Mouse (Mus musculus): Measurements from ENCODE around the gene Kcnc2. TPM values are rescaled to one million over a fixed set of nuclear protein-coding genes. Genes with fewer than 3 reads are reported as not detected.

Kcnc2 gene
- polyA plus RNA-seq, 1 experiment: 0.09 TPM

- 78% methylated on average over 5 of the region's 5 CpGs for WGBS
- no peaks in the 10 kb centered on the region for H3K27me3 ChIP-seq (ENCODE audit: control insufficient read depth, insufficient read depth, low read length)
- no peak for TF ChIP-seq POLR2A (IDR thresholded peaks at IDR 0.05; ENCODE audit: low read depth, low read length)
- TF ChIP-seq CTCF (IDR thresholded peaks at IDR 0.05; ENCODE audit: extremely low read depth, insufficient read length, insufficient replicate concordance, low read depth, low read length): no peak
- H3K4me1 ChIP-seq (ENCODE audit: control insufficient read depth, insufficient read depth, insufficient read length, low read length): no peaks in the 10 kb centered on the region
- no peak overlapping the region for H3K4me3 ChIP-seq (ENCODE audit: low read depth, low read length)
- no peak overlapping the region for H3K27ac ChIP-seq (ENCODE audit: insufficient read depth, low read depth, low read length)
- H3K36me3 ChIP-seq (ENCODE audit: control insufficient read depth, insufficient read depth, low read length): no peaks in the 10 kb centered on the region
These were observed 180.0 kb downstream of the Kcnc2 start for GRCm38 (mm10) chr10:112450910-112451309.

GRCm38 (mm10) chr10:112468689-112469384 is 197.9 kb downstream of the Kcnc2 start:
- no peaks in the 10 kb centered on the region for H3K36me3 ChIP-seq (ENCODE audit: control insufficient read depth, insufficient read depth, low read length)

GRCm38 (mm10) chr10:112474122-112474810 is 203.3 kb downstream of the Kcnc2 start:
- no peak for TF ChIP-seq CTCF (IDR thresholded peaks at IDR 0.05; ENCODE audit: extremely low read depth, insufficient read length, insufficient replicate concordance, low read depth, low read length)
- no peak for TF ChIP-seq POLR2A (IDR thresholded peaks at IDR 0.05; ENCODE audit: low read depth, low read length)

More at GRCm38 (mm10) chr10:112468689-112469384, 197.9 kb downstream of the Kcnc2 start:
- WGBS: 70% methylated on average over 6 of the region's 6 CpGs
- no peak for TF ChIP-seq POLR2A (IDR thresholded peaks at IDR 0.05; ENCODE audit: low read depth, low read length)
- TF ChIP-seq CTCF (IDR thresholded peaks at IDR 0.05; ENCODE audit: extremely low read depth, insufficient read length, insufficient replicate concordance, low read depth, low read length): no peak
- no peak overlapping the region for H3K4me3 ChIP-seq (ENCODE audit: low read depth, low read length)
- no peaks in the 10 kb centered on the region for H3K4me1 ChIP-seq (ENCODE audit: control insufficient read depth, insufficient read depth, insufficient read length, low read length)
- H3K27me3 ChIP-seq (ENCODE audit: control insufficient read depth, insufficient read depth, low read length): no peaks in the 10 kb centered on the region
- H3K27ac ChIP-seq (ENCODE audit: insufficient read depth, low read depth, low read length): no peak overlapping the region

GRCm38 (mm10) chr10:112481461-112481860 is 210.5 kb downstream of the Kcnc2 start:
- Histone ChIP-seq H3K36me3 (ENCODE audit: control insufficient read depth, insufficient read depth, low read length) (no peaks in the 10 kb centered on the region), H3K4me3 (ENCODE audit: low read depth, low read length) (no peak overlapping the region), H3K27ac (ENCODE audit: insufficient read depth, low read depth, low read length) (no peak overlapping the region), H3K27me3 (ENCODE audit: control insufficient read depth, insufficient read depth, low read length) (no peaks in the 10 kb centered on the region), H3K4me1 (ENCODE audit: control insufficient read depth, insufficient read depth, insufficient read length, low read length) (no peaks in the 10 kb centered on the region)
- 80% methylated on average over 2 of the region's 2 CpGs for WGBS
- no peak for TF ChIP-seq POLR2A (IDR thresholded peaks at IDR 0.05; ENCODE audit: low read depth, low read length)
- no peak for TF ChIP-seq CTCF (IDR thresholded peaks at IDR 0.05; ENCODE audit: extremely low read depth, insufficient read length, insufficient replicate concordance, low read depth, low read length)

More at GRCm38 (mm10) chr10:112474122-112474810, 203.3 kb downstream of the Kcnc2 start:
- H3K36me3 ChIP-seq (ENCODE audit: control insufficient read depth, insufficient read depth, low read length): no peaks in the 10 kb centered on the region
- no peak overlapping the region for H3K27ac ChIP-seq (ENCODE audit: insufficient read depth, low read depth, low read length)
- 83% methylated on average over 6 of the region's 6 CpGs for WGBS
- H3K4me1 ChIP-seq (ENCODE audit: control insufficient read depth, insufficient read depth, insufficient read length, low read length): no peaks in the 10 kb centered on the region
- no peak overlapping the region for H3K4me3 ChIP-seq (ENCODE audit: low read depth, low read length)
- H3K27me3 ChIP-seq (ENCODE audit: control insufficient read depth, insufficient read depth, low read length): no peaks in the 10 kb centered on the region

GRCm38 (mm10) chr10:112481921-112482607 is 211.1 kb downstream of the Kcnc2 start:
- no peak overlapping the region for H3K27ac ChIP-seq (ENCODE audit: insufficient read depth, low read depth, low read length)
- no peaks in the 10 kb centered on the region for H3K36me3 ChIP-seq (ENCODE audit: control insufficient read depth, insufficient read depth, low read length)
- WGBS: 77% methylated on average over 9 of the region's 9 CpGs
- no peak for TF ChIP-seq CTCF (IDR thresholded peaks at IDR 0.05; ENCODE audit: extremely low read depth, insufficient read length, insufficient replicate concordance, low read depth, low read length)
- no peak for TF ChIP-seq POLR2A (IDR thresholded peaks at IDR 0.05; ENCODE audit: low read depth, low read length)
- H3K27me3 ChIP-seq (ENCODE audit: control insufficient read depth, insufficient read depth, low read length): no peaks in the 10 kb centered on the region
- H3K4me1 ChIP-seq (ENCODE audit: control insufficient read depth, insufficient read depth, insufficient read length, low read length): no peaks in the 10 kb centered on the region
- H3K4me3 ChIP-seq (ENCODE audit: low read depth, low read length): no peak overlapping the region

- Histone ChIP-seq H3K27ac (ENCODE audit: insufficient read depth, low read depth, low read length) (no peak overlapping the region), H3K4me3 (ENCODE audit: low read depth, low read length) (no peak overlapping the region), H3K4me1 (ENCODE audit: control insufficient read depth, insufficient read depth, insufficient read length, low read length) (no peaks in the 10 kb centered on the region), H3K27me3 (ENCODE audit: control insufficient read depth, insufficient read depth, low read length) (no peaks in the 10 kb centered on the region), H3K36me3 (ENCODE audit: control insufficient read depth, insufficient read depth, low read length) (no peaks in the 10 kb centered on the region)
- TF ChIP-seq POLR2A (IDR thresholded peaks at IDR 0.05; ENCODE audit: low read depth, low read length) (no peak), CTCF (IDR thresholded peaks at IDR 0.05; ENCODE audit: extremely low read depth, insufficient read length, insufficient replicate concordance, low read depth, low read length) (no peak)
- 85% methylated on average over 11 of the region's 11 CpGs for WGBS
These were observed 213.6 kb downstream of the Kcnc2 start for GRCm38 (mm10) chr10:112484387-112485105.

All from small intestine, adult 2 months (tissue).